Mouse (Mus musculus): ENCODE measurements at regions not wholly inside any gene's neighbourhood (a gene's known extent, or its start where the extent isn't known, plus 50 kb on each side); places are given as distances from the start of the nearest gene placed in this dataset.

GRCm38 (mm10) chr16:76225587-76226226 lies 147.9 kb downstream of the Nrip1 start:
- no peak overlapping the region for H3K27ac ChIP-seq (replicated peaks; ENCODE audit: low read depth, low read length)
- H3K9me3 ChIP-seq (ENCODE audit: control insufficient read depth, low read length) = no peaks in the 10 kb centered on the region
- H3K4me1 ChIP-seq (ENCODE audit: control insufficient read depth, insufficient read depth, low read length) = peaks cover 7% of the 10 kb centered on the region
- H3K4me3 ChIP-seq (replicated peaks; ENCODE audit: low read length) = no peak overlapping the region
- no peak for TF ChIP-seq POLR2A (IDR thresholded peaks at IDR 0.05; ENCODE audit: borderline replicate concordance, extremely low read depth, insufficient read depth, insufficient read length)
- no peaks in the 10 kb centered on the region for H3K27me3 ChIP-seq (ENCODE audit: control insufficient read depth, insufficient read depth, low read length)
- H3K4me2 ChIP-seq (replicated peaks; ENCODE audit: low read depth, low read length, severe bottlenecking) = no peak overlapping the region
- 67% methylated on average over 12 of the region's 12 CpGs for WGBS
- no peak overlapping the region for H3K9ac ChIP-seq (ENCODE audit: low read depth, low read length, severe bottlenecking)
- H3K36me3 ChIP-seq (ENCODE audit: control insufficient read depth, insufficient read depth, low read length) = no peaks in the 10 kb centered on the region
- ATAC-seq (ENCODE audit: low FRiP score, low read depth) (no peak), DNase-seq (ENCODE audit: low spot score) (no peak)

GRCm38 (mm10) chr16:76224901-76225586 lies 148.6 kb downstream of the Nrip1 start:
- no peak for DNase-seq (ENCODE audit: low spot score)
- Histone ChIP-seq H3K4me1 (ENCODE audit: control insufficient read depth, insufficient read depth, low read length) (peaks cover 7% of the 10 kb centered on the region), H3K27ac (replicated peaks; ENCODE audit: low read depth, low read length) (no peak overlapping the region), H3K4me2 (replicated peaks; ENCODE audit: low read depth, low read length, severe bottlenecking) (no peak overlapping the region), H3K4me3 (replicated peaks; ENCODE audit: low read length) (no peak overlapping the region), H3K36me3 (ENCODE audit: control insufficient read depth, insufficient read depth, low read length) (no peaks in the 10 kb centered on the region), H3K27me3 (ENCODE audit: control insufficient read depth, insufficient read depth, low read length) (no peaks in the 10 kb centered on the region), H3K9me3 (ENCODE audit: control insufficient read depth, low read length) (no peaks in the 10 kb centered on the region), H3K9ac (ENCODE audit: low read depth, low read length, severe bottlenecking) (no peak overlapping the region)
- ATAC-seq (ENCODE audit: low FRiP score, low read depth) = no peak
- 35% methylated on average over 9 of the region's 9 CpGs for WGBS
- no peak for TF ChIP-seq POLR2A (IDR thresholded peaks at IDR 0.05; ENCODE audit: borderline replicate concordance, extremely low read depth, insufficient read depth, insufficient read length)

- H3K4me3 ChIP-seq (replicated peaks; ENCODE audit: low read length) = no peak overlapping the region
- H3K4me2 ChIP-seq (replicated peaks; ENCODE audit: low read depth, low read length, severe bottlenecking) = no peak overlapping the region
- H3K9me3 ChIP-seq (ENCODE audit: control insufficient read depth, low read length) = no peaks in the 10 kb centered on the region
- H3K9ac ChIP-seq (ENCODE audit: low read depth, low read length, severe bottlenecking) = no peak overlapping the region
- H3K36me3 ChIP-seq (ENCODE audit: control insufficient read depth, insufficient read depth, low read length) = no peaks in the 10 kb centered on the region
- peaks cover 7% of the 10 kb centered on the region for H3K4me1 ChIP-seq (ENCODE audit: control insufficient read depth, insufficient read depth, low read length)
- DNase-seq (ENCODE audit: low spot score) = peak; percentile 16
- H3K27me3 ChIP-seq (ENCODE audit: control insufficient read depth, insufficient read depth, low read length) = no peaks in the 10 kb centered on the region
- WGBS = 14% methylated on average over 4 of the region's 4 CpGs
- no peak for TF ChIP-seq POLR2A (IDR thresholded peaks at IDR 0.05; ENCODE audit: borderline replicate concordance, extremely low read depth, insufficient read depth, insufficient read length)
- no peak for ATAC-seq (ENCODE audit: low FRiP score, low read depth)
- no peak overlapping the region for H3K27ac ChIP-seq (replicated peaks; ENCODE audit: low read depth, low read length)
Measured at GRCm38 (mm10) chr16:76223716-76224115, 149.9 kb downstream of the Nrip1 start.

GRCm38 (mm10) chr16:76222960-76223359 lies 150.7 kb downstream of the Nrip1 start:
- H3K4me1 ChIP-seq (ENCODE audit: control insufficient read depth, insufficient read depth, low read length) = peaks cover 7% of the 10 kb centered on the region
- WGBS = 66% methylated on average over 5 of the region's 5 CpGs
- no peak overlapping the region for H3K9ac ChIP-seq (ENCODE audit: low read depth, low read length, severe bottlenecking)
- TF ChIP-seq POLR2A (IDR thresholded peaks at IDR 0.05; ENCODE audit: borderline replicate concordance, extremely low read depth, insufficient read depth, insufficient read length) = no peak
- H3K27me3 ChIP-seq (ENCODE audit: control insufficient read depth, insufficient read depth, low read length) = no peaks in the 10 kb centered on the region
- H3K36me3 ChIP-seq (ENCODE audit: control insufficient read depth, insufficient read depth, low read length) = no peaks in the 10 kb centered on the region
- ATAC-seq (ENCODE audit: low FRiP score, low read depth) (no peak), DNase-seq (ENCODE audit: low spot score) (no peak)
- no peaks in the 10 kb centered on the region for H3K9me3 ChIP-seq (ENCODE audit: control insufficient read depth, low read length)
- no peak overlapping the region for H3K4me2 ChIP-seq (replicated peaks; ENCODE audit: low read depth, low read length, severe bottlenecking)
- no peak overlapping the region for H3K27ac ChIP-seq (replicated peaks; ENCODE audit: low read depth, low read length)
- H3K4me3 ChIP-seq (replicated peaks; ENCODE audit: low read length) = no peak overlapping the region

- H3K4me3 ChIP-seq (replicated peaks; ENCODE audit: low read length) = no peak overlapping the region
- no peak for DNase-seq (ENCODE audit: low spot score)
- no peaks in the 10 kb centered on the region for H3K27me3 ChIP-seq (ENCODE audit: control insufficient read depth, insufficient read depth, low read length)
- H3K36me3 ChIP-seq (ENCODE audit: control insufficient read depth, insufficient read depth, low read length) = no peaks in the 10 kb centered on the region
- ATAC-seq (ENCODE audit: low FRiP score, low read depth) = no peak
- no peaks in the 10 kb centered on the region for H3K9me3 ChIP-seq (ENCODE audit: control insufficient read depth, low read length)
- H3K4me1 ChIP-seq (ENCODE audit: control insufficient read depth, insufficient read depth, low read length) = peaks cover 7% of the 10 kb centered on the region
- no peak for TF ChIP-seq POLR2A (IDR thresholded peaks at IDR 0.05; ENCODE audit: borderline replicate concordance, extremely low read depth, insufficient read depth, insufficient read length)
- H3K27ac ChIP-seq (replicated peaks; ENCODE audit: low read depth, low read length) = no peak overlapping the region
- H3K4me2 ChIP-seq (replicated peaks; ENCODE audit: low read depth, low read length, severe bottlenecking) = no peak overlapping the region
- WGBS = 56% methylated on average over 3 of the region's 3 CpGs
- H3K9ac ChIP-seq (ENCODE audit: low read depth, low read length, severe bottlenecking) = no peak overlapping the region
Measured at GRCm38 (mm10) chr16:76220466-76220865, 153.2 kb downstream of the Nrip1 start.

Measured in limb, embryonic 14.5 days (tissue).